Mouse (Mus musculus) telencephalon, adult 2 months (tissue): ENCODE measurements around the gene Gramd4.

ENCODE experiments used
- DNase-seq: peaks from one replicate; pipeline ENCODE4 v3.0.0-alpha.2; 2011; ENCODE audit warnings: low read depth, low spot score

The Gramd4 gene

DNA sequence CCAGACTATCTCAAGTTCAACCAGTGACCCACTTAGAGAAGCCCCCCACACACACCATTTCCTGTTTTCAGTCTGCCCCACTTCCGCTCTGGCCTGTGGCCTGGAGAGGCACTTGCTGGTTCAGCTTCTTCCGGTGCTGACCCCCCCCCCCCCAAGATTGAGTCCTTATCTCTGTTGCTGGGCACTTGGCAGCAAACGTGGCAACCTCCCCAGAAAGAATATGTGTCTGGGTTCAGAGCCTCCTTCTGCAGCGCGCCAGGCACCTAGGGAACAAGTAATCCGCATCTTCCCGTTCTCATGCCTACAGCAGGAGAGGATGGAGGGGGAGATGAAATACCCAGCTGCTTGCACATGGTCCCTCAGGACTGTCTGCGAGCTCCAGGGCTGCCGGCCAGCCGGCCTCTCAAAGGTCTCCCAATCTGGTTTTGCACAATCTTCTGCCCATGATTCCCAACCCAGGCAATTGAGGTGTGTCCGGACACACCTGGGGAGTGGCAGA is 124.5 kb downstream of the Gramd4 start:
- no peak for DNase-seq

DNA sequence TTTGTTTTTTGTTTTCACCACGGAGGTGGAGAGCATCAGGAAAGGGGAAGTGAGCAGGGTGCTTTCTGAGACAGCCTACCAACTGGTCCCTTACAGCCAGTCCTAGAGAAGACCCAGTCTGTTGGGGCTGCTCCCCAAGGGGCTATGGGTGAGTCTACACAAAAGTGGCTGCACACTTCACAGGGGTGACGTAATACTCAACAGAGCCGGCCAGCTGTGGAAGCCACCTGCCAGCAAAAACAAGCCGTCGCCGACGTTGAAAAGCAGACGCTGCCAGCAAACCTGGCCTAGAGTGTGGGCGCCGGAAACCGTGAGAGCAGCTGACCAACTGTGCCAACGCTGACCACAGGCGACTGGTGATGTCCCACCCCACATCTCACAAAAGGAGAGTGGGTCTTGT is 125.2 kb downstream of the Gramd4 start:
- DNase-seq, result no peak

DNA sequence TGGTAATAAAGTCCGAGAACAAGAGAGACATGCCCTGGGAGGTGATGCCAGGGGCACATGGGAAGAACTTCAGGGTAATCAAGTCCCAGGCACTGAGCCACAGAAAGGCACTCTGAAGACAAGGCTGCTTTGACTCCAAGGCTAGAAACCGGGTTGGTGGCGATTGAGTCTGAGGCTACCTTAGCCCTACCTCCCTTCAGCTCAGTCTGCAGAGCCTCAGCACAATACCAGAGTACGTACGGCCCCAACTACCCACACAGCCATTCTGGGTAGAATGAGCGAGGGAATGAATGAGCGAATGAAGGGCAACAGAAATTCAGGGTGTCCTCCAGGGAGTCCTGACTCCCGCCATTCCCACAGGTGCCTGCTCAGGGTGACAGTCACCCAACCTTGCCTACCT is 126.0 kb downstream of the Gramd4 start:
- no peak for DNase-seq

DNA sequence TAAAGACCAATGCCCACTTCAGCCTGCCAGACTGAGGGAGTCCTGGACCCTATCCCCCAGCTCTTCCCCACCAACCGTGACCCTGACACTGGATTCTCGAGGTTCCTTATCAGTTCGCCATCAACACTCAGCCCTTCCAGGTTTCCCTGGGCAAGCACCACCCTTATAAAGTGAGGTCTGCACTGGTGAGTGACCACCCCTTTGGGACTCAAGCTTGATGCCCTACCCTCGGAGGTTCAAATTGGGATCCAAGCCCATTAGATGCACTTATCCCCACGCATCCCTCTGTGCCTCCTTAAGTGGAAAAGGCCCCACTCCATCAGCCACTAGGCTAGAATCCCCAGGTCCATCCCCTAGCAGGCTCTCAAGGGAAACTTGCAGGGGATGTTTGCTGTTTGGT is 126.6 kb downstream of the Gramd4 start:
- no peak for DNase-seq

DNA sequence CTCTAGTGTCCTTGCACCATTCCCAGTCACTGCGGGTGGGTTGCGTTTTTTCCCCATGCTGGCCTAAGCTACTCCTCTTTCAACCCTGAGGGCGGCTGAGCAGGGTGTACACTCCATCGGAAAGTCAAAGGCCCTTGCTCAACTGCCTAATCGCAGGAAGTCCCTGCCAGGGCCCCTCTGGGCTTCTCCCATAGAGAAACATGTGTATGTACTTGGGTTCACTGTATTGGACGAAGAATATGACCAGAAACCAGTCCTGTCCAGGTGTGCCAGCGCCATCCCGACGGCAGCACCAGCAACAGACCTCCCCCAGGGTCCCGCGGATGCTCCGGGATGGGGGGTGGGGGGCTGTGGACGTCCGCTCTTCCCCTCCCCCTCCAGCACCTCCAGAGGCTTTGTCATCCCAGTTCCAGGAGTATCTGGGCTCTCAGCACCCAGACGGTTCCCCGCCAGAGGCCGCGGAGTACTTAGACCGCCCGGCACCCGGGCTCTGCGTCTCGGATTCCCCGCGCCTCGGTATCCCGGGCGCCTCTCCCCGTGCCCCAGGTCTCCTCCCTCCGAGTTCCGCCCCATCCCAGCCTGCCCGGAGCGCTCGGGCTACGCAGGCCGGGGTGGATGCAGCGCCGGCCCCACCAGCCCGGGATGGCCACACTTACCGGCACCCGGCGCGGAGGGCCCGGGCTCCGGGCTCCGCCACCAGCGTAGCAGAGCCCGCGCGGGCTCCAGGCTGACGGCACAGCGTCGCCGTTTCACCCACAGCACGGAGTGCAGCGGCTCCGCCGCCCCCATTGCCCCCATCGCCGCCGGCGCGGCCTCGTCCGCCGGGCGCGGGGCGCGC is 127.6 kb downstream of the Gramd4 start:
- DNase-seq, result no peak

DNA sequence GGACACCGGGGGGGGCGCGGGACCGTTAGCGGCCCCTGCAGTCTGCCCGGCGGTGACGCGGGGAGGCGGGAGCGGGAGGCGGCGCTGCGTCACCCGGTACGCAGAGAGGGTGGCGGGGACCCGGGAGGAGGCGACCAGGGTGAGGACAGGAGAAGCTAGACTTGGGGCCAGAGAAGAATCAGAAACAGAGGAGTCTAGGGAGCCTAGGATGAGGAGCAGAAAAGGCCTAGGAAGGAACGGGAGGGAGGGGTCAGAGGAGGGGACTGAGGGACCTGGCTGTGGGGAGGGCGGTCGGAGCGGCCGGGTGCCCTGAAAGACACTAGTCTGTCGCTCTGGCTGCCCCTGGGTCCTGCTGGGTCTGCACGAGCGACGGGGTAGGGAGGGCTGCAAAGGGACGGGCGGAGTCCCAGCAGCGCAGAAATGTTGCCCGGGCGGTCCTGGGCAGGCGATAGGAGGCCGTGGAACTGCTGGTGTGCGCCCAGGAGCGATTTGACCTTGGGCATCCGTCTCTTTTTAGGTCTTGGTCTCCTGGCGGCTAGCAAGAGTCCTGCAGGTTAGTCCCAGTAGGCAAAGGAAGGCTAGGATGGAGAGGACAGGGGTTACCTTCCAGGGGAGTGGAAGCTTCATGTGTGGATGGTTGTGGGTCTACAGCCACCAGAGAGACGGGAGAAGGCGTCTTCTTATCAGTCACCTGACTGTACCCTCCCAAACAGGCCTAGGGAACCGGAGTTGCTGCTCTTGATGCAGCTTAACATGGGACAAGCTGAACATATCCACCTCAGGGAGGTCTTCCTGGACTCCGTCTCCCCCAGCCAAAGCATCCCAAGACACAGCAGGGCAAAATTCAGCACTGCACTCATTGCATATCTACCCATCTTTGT is 128.4 kb downstream of the Gramd4 start, which contains the start of gene Cerk:
Gene Cerk, minus strand, starts transcription at position 453 of the 881 bp plus-strand sequence.
- peak; percentile 55 for DNase-seq

DNA sequence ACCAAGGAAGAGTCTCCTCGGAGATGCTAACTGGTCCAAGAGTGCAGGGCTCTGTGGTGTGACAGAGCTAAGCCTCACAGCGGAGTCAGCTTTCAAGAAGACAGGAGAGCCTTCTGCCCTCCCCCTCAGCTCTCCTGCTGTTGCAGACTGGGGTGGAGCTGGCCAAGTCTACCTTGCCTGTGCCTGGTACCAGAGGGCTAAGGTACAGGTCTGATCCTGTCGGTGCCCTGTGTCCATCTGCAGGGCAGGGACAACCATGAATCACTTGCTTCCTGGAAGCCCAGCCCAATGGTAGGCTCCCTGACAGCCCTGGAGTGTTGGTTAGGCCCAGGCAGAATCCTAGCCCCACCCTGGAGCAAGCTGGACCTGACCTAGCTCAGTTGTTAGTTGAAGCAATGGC is 129.2 kb downstream of the Gramd4 start:
- no peak for DNase-seq
